Mouse (Mus musculus): Measurements from ENCODE around the gene Ccl5.

The Ccl5 gene

DNA sequence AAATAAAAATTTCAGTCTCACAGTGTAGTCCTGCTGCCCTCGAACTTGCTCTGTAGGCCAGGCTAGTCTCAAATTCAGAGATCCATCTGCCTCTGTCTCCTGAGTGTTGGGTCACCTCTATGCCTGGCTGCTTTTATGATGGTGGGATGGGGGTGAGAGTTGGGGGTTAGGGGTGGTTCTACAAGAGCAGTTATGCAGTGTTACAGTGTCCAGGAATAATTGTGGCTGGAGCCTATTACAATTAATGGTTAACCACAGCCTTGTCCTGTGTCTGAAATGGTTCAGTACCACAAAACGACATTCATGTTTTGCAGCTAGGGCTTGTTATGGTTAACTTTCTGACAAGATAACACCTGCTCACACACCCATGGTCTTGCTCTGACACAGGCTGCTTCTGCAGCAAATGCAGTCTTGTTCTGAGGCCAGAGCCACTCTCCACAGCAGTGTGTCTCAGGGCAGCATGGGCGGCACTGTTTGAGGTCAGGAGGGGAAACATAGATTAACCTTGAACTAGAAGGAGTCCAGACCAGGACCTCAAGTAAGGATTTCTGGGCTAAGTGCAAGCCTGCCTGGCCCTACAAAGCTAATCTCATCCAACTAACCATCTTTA lies 8.5 kb upstream of the Ccl5 start:
- DNase-seq (ENCODE audit: low spot score): no peak

DNA sequence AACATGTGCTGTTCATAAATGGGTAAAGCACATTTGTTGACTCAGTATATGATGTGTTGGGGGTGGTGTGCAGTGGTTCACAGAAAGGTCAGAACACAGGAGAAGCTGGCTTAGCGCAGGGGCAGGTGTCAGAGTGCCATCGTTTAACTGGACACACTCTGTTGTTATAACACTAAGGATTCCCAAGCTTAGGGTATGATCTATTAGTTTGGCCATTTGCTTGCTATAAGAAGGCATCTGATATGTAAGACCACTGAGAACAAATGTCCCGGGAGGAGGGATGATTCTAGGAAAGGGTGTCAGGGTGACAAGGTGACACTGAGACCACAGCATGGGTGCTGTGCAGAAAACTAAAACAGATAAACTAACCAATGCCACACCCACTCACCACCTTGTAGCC lies 6.5 kb upstream of the Ccl5 start:
- DNase-seq (ENCODE audit: low spot score): no peak

GRCm38 (mm10) chr11:83534609-83535423 lies 4.5 kb upstream of the Ccl5 start:
- peak; percentile 7 for DNase-seq (ENCODE audit: low spot score)

DNA sequence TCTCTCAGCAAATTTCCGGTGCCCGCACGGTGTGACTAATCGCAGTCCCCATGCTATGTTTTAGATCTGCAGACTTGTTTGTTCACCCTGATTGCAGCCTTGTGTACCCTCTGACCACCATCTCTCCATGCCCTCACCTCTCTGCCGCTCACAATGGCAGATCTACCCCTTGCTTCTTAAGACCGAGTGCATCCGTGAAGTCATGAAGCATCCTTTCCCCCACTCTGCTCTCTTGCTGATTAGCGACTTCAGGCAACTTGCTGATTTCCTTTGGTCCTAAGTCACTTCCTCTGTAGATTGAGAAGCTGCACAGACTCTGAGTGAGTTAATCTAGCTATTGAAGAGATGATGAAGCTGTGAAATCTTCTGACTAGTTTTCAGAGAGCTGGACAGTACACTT lies 3.8 kb upstream of the Ccl5 start:
- DNase-seq (ENCODE audit: low spot score): no peak

- no peak for DNase-seq (ENCODE audit: low spot score)
Observed at GRCm38 (mm10) chr11:83533192-83533591, 2.9 kb upstream of the Ccl5 start.

GRCm38 (mm10) chr11:83529024-83529423 lies 1.3 kb downstream of the Ccl5 start:
- DNase-seq (ENCODE audit: low spot score): no peak

DNA sequence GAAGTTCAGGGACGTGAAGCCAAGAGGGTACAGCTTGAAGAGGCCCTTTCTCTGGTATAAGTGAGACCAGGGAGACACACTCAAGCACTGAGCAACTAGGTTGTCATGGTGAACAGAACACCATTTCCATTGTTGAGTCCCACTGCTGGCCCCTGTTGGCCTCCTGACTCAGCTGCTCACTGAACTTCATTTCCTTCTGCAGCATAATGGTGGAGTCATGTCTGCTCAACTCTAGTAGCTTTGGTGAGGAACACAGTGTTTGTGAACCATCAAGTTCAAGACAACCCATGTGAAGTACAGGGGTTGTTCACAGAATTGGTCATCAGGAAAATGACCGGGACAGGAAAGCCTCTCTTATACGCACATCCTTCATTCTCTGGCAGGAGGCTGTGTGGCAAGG lies 8.2 kb downstream of the Ccl5 start, which contains the start of gene Heatr9:
TSS of gene Heatr9 (minus strand) at position 101 of the 400 bp plus-strand sequence.
- no peak for DNase-seq (ENCODE audit: low spot score)

DNA sequence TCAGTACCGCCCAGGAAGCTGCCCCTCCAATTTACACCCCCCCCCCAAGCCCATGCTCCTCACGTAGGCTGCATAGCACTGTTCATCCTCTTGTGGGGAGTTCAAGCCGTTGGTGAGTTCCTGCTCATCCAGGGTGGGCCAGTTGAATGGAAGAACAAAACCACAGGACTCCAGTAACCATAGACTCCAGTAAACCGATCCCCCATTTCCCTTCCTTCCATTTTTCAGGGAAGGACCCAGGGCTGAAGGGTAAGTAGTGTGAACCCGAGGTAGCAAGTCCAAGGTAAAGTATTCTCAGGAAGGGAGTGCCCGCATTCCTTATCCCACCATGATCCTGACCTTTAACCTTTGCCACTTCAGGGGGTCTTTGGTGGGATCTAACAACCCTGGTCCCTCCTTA lies 11.9 kb downstream of the Ccl5 start:
- DNase-seq (ENCODE audit: low spot score): no peak

- no peak for DNase-seq (ENCODE audit: low spot score)
Observed at GRCm38 (mm10) chr11:83517153-83517552, 13.2 kb downstream of the Ccl5 start.

GRCm38 (mm10) chr11:83509521-83509920 lies 20.8 kb downstream of the Ccl5 start:
- DNase-seq (ENCODE audit: low spot score): no peak

- no peak for DNase-seq (ENCODE audit: low spot score)
Observed at GRCm38 (mm10) chr11:83504308-83504707, 26.0 kb downstream of the Ccl5 start.

DNA sequence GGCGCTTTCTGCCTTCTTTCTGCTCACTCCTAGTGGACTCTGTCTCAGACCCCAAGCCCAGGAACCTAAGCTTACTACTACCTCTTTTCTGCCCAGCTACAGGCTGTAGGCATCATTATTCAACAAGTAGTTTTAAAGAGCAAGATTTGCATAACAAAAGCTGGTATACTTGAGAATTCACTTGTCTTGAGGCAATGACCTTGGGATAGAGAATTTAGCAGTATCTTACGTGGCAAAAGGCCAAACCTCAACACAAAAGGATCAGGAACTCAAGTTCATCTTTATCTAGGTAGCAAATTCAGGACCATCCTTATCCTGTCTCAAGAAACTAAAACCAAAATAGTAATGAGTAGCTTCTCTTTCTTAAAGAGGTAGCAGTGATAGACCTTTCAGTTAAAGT lies 34.7 kb downstream of the Ccl5 start:
- DNase-seq (ENCODE audit: low spot score): no peak

DNA sequence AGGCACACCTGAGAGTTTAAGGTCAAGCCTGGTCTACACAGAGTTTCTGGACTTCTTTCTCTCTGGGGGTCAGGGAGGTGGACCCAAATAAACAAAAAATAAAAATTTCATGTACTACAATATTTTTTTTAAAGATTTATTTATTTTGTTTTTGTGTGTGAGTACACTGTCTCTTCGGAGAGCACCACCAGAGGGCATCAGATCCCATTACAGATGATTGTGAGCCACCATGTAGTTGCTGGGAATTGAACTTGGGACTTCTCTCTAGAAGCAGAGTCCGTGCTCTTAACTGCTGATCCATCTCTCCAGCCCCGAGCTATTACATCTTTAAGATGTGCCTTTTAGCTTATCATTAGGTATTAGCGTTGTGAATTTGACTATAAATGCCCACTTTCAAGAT lies 38.8 kb downstream of the Ccl5 start:
- no peak for DNase-seq (ENCODE audit: low spot score)

Data from left cerebral cortex, adult 11 months (tissue).